Mouse (Mus musculus) adrenal gland, postnatal 10 days (tissue): ENCODE data around the gene St6galnac6. TPM values are rescaled to one million over a fixed set of nuclear protein-coding genes. Genes with fewer than 3 reads are reported as not detected.

ENCODE experiments used
- microRNA-seq: library from miRNA; unstranded; fragments of <30 nt; microRNA quantifications from one replicate; pipeline ENCODE4 v1.2.0, GENCODE M21; 2021
- total RNA-seq, 2 experiments: library from RNA; stranded (reverse); gene quantifications; 2 replicates each; pipeline ENCODE4 v1.2.3; 2021

Gene St6galnac6
- total RNA-seq, 2 experiments from 2014 or later, result 55.2 to 64.1 TPM

Small RNAs within 50 kb of the gene (microRNA-seq; reads per million reads assigned to microRNA genes)
- gene Mir1954, result not detected

Other genes starting within 250 kb of the St6galnac6 start
- 10 to 100 TPM; 49.0 to 63.5 TPM for gene Ciz1, start 247.4 kb upstream of the St6galnac6 start, total RNA-seq
- gene Dnm1, start 246.4 kb upstream of the St6galnac6 start, total RNA-seq, result 10 to 100 TPM; 15.8 to 23.8 TPM
- 100 to 1,000 TPM; 143 to 149 TPM for gene 1110008P14Rik, start 217.8 kb upstream of the St6galnac6 start, total RNA-seq
- 10 to 100 TPM; 12.0 to 21.8 TPM for gene Lcn2, start 211.5 kb upstream of the St6galnac6 start, total RNA-seq
- 10 to 100 TPM; 91.7 to 98.5 TPM for gene Ptges2, start 203.8 kb upstream of the St6galnac6 start, total RNA-seq
- 1 to 10 TPM; 3.6 to 3.7 TPM for gene Naif1, start 149.3 kb upstream of the St6galnac6 start, total RNA-seq
- 100 to 1,000 TPM in 1 of 2 experiments, 10 to 100 TPM in 1; 36.5 to 121 TPM for gene Slc25a25, start 148.3 kb upstream of the St6galnac6 start, total RNA-seq
- gene Fam102a, start 64.4 kb upstream of the St6galnac6 start, total RNA-seq, result 10 to 100 TPM; 24.6 to 26.8 TPM
- gene Dpm2, start 28.9 kb upstream of the St6galnac6 start, total RNA-seq, result 10 to 100 TPM; 44.4 to 49.9 TPM
- gene Pip5kl1, start 24.9 kb upstream of the St6galnac6 start, total RNA-seq, result not detected
- gene 9430097D07Rik, start 24.0 kb upstream of the St6galnac6 start, total RNA-seq, result not detected
- 10 to 100 TPM; 14.3 to 14.7 TPM for gene St6galnac4, start 12.6 kb upstream of the St6galnac6 start, total RNA-seq
- gene Ak1, start 22.0 kb downstream of the St6galnac6 start, total RNA-seq, result 100 to 1,000 TPM in 1 of 2 experiments, 10 to 100 TPM in 1; 71.5 to 143 TPM
- 10 to 100 TPM; 97.9 to 99.9 TPM for gene Eng, start 46.9 kb downstream of the St6galnac6 start, total RNA-seq
- 10 to 100 TPM; 27.1 to 37.6 TPM for gene Fpgs, start 104.4 kb downstream of the St6galnac6 start, total RNA-seq
- gene Cdk9, start 113.4 kb downstream of the St6galnac6 start, total RNA-seq, result 10 to 100 TPM; 65.5 to 70.9 TPM
- gene Sh2d3c, start 121.3 kb downstream of the St6galnac6 start, total RNA-seq, result 10 to 100 TPM; 28.9 to 35.4 TPM
- under 1 TPM in 1 of 2 experiments, not detected in 1; 0.30 TPM for gene 6330409D20Rik, start 141.3 kb downstream of the St6galnac6 start, total RNA-seq
- gene Tor2a, start 157.5 kb downstream of the St6galnac6 start, total RNA-seq, result 10 to 100 TPM; 27.7 to 32.6 TPM
- under 1 TPM in 1 of 2 experiments, not detected in 1; 0.15 TPM for gene Ttc16, start 175.9 kb downstream of the St6galnac6 start, total RNA-seq
- gene Ptrh1, start 176.1 kb downstream of the St6galnac6 start, total RNA-seq, result 1 to 10 TPM; 4.8 to 5.0 TPM
- not detected for gene Cfap157, start 184.7 kb downstream of the St6galnac6 start, total RNA-seq
- gene Stxbp1, start 247.5 kb downstream of the St6galnac6 start, total RNA-seq, result 10 to 100 TPM; 23.7 to 35.7 TPM